Mouse (Mus musculus): ENCODE results near the gene Dhfr. TPM values are rescaled to one million over a fixed set of nuclear protein-coding genes. Genes with fewer than 3 reads are reported as not detected.

The Dhfr gene
- polyA plus RNA-seq, 1 experiment = 1.1 TPM

GRCm38 (mm10) chr13:92393047-92393661 is 38.6 kb downstream of the Dhfr start:
- no peak for DNase-seq (ENCODE audit: low read depth)

GRCm38 (mm10) chr13:92398491-92399384 is 44.2 kb downstream of the Dhfr start:
- DNase-seq (ENCODE audit: low read depth) = no peak

- DNase-seq (ENCODE audit: low read depth) = no peak
Measured at GRCm38 (mm10) chr13:92402063-92402462, 47.5 kb downstream of the Dhfr start.

GRCm38 (mm10) chr13:92403496-92403895 is 49.0 kb downstream of the Dhfr start:
- no peak for DNase-seq (ENCODE audit: low read depth)

- DNase-seq (ENCODE audit: low read depth) = no peak
Measured at GRCm38 (mm10) chr13:92410486-92410885, 56.0 kb downstream of the Dhfr start.

- DNase-seq (ENCODE audit: low read depth) = no peak
Measured at GRCm38 (mm10) chr13:92419630-92420029, 65.1 kb downstream of the Dhfr start.

GRCm38 (mm10) chr13:92423711-92424110 is 69.2 kb downstream of the Dhfr start:
- DNase-seq (ENCODE audit: low read depth) = no peak

- no peak for DNase-seq (ENCODE audit: low read depth)
Measured at GRCm38 (mm10) chr13:92425758-92426264, 71.3 kb downstream of the Dhfr start, which contains the start of gene Ankrd34b. TSS of gene Ankrd34b (plus strand) at chr13:92425896.

- DNase-seq (ENCODE audit: low read depth) = no peak
Measured at GRCm38 (mm10) chr13:92426294-92427051, 71.9 kb downstream of the Dhfr start.

GRCm38 (mm10) chr13:92427351-92427855 is 72.9 kb downstream of the Dhfr start:
- no peak for DNase-seq (ENCODE audit: low read depth)

Other genes with a start within 250 kb of the Dhfr start
- 10.3 and 13.3 TPM in 2 replicates for gene Rasgrf2, start 223.1 kb upstream of the Dhfr start, polyA plus RNA-seq (2012; rRNA removed)
- gene Gm20379, start 48.7 kb upstream of the Dhfr start, polyA plus RNA-seq (2012; rRNA removed) = not detected in 2 replicates
- 8.9 and 9.1 TPM in 2 replicates for gene Msh3, start 277 bp downstream of the Dhfr start, polyA plus RNA-seq (2012; rRNA removed)
- 0.16 and 0.22 TPM in 2 replicates for gene Ankrd34b, start 71.2 kb downstream of the Dhfr start, polyA plus RNA-seq (2012; rRNA removed)
- 3.0 and 3.4 TPM in 2 replicates for gene Fam151b, start 129.3 kb downstream of the Dhfr start, polyA plus RNA-seq (2012; rRNA removed)
- gene Zfyve16, start 176.1 kb downstream of the Dhfr start, polyA plus RNA-seq (2012; rRNA removed) = 5.1 and 6.2 TPM in 2 replicates
- 7.4 and 8.3 TPM in 2 replicates for gene Spz1, start 221.4 kb downstream of the Dhfr start, polyA plus RNA-seq (2012; rRNA removed)

Data from gonadal fat pad, adult 2 months (tissue).